Mouse (Mus musculus) limb, embryonic 15.5 days (tissue): Measurements from ENCODE around the gene Ntsr1. TPM values are rescaled to one million over a fixed set of nuclear protein-coding genes. Genes with fewer than 3 reads are reported as not detected.

Experiments
- ATAC-seq: fragments of 200-750 bp; cut with Nextera tagmentation; 2 replicates; pipeline ENCODE4 v1.8.0; 2017; ENCODE audit warnings: low read depth, moderate TSS enrichment; ENCODE audit not compliant: insufficient number of reproducible peaks, low FRiP score, low TSS enrichment
- H3K27ac ChIP-seq: fragments of 300-500 bp; sonication (generic); 2 replicates; pipeline ENCODE4 v1.5.1; 2015; ENCODE audit warnings: moderate library complexity, mild to moderate bottlenecking, inconsistent platforms
- H3K27me3 ChIP-seq: fragments of 300-500 bp; sonication (generic); 2 replicates; pipeline ENCODE4 v1.6.1; 2015; ENCODE audit warnings: inconsistent platforms
- H3K36me3 ChIP-seq: fragments of 300-500 bp; sonication (generic); 2 replicates; pipeline ENCODE4 v1.6.1; 2015; ENCODE audit warnings: inconsistent platforms
- H3K4me1 ChIP-seq: fragments of 300-500 bp; sonication (generic); 2 replicates; pipeline ENCODE4 v1.6.1; 2015; ENCODE audit warnings: inconsistent platforms
- H3K4me2 ChIP-seq: fragments of 300-500 bp; sonication (generic); 2 replicates; pipeline ENCODE4 v1.6.1; 2015; ENCODE audit warnings: mild to moderate bottlenecking, inconsistent platforms
- H3K4me3 ChIP-seq: fragments of 300-500 bp; sonication (generic); 2 replicates; pipeline ENCODE4 v1.5.1; 2015; ENCODE audit warnings: mild to moderate bottlenecking, inconsistent platforms
- H3K9ac ChIP-seq: fragments of 300-500 bp; sonication (generic); 2 replicates; pipeline ENCODE4 v1.6.1; 2015; ENCODE audit warnings: inconsistent platforms
- H3K9me3 ChIP-seq: fragments of 300-500 bp; sonication (generic); 2 replicates; pipeline ENCODE4 v1.6.1; 2016; ENCODE audit warnings: inconsistent platforms
- WGBS: fragments of 180-500 bp; shearing (Covaris S2); methylation state at CpG from one replicate; pipeline ENCODE4 v1.1.7; 2015; 5-methylcytosine and 5-hydroxymethylcytosine counted together
- polyA plus RNA-seq: library from polyadenylated mRNA; unstranded; fragments of >200 nt; fragmentation: Nextera tagmentation; extraction: Ambion mirVana; gene quantifications from 2 replicates; pipeline ENCODE4 v1.2.1, GENCODE M21; 2015

Ntsr1 gene
- polyA plus RNA-seq = 0.32 and 0.43 TPM in 2 replicates

DNA sequence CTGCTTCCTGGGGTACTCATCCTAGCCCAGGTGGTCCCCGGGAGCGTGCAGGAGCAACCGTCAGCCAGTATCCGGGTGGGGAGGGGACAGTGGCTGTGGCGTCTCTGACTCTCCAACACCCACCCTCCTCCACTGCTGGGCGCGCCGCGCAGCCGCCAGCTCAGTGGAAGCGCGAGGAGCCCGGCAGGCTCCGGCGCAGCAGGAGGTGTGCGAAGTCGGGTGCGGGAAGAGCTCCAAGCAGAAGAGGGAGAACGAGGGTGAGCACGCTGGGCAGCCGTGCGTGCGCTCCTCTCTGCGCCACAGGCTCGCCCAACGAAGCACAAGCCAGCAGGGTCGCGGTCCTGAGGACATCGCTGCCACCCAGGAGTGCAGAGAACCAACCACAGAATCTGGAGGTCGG is at the start of gene Ntsr1:
TSS of gene Ntsr1 (plus strand) at position 236 of the 400 bp plus-strand sequence.
- peaks cover 52% of the 10 kb centered on the region for H3K27me3 ChIP-seq
- H3K4me3 ChIP-seq = peak within 1 kb of the TSS; percentile 35
- ATAC-seq = no peak
- H3K36me3 ChIP-seq = no peaks in the 10 kb centered on the region
- H3K27ac ChIP-seq = no peak within 1 kb of the TSS
- peak within 1 kb of the TSS; percentile 67 for H3K4me2 ChIP-seq
- H3K9ac ChIP-seq = no peak within 1 kb of the TSS
- WGBS = 1% methylated on average over 30 of the region's 30 CpGs
- peaks cover 28% of the 10 kb centered on the region for H3K4me1 ChIP-seq
- no peaks in the 10 kb centered on the region for H3K9me3 ChIP-seq

DNA sequence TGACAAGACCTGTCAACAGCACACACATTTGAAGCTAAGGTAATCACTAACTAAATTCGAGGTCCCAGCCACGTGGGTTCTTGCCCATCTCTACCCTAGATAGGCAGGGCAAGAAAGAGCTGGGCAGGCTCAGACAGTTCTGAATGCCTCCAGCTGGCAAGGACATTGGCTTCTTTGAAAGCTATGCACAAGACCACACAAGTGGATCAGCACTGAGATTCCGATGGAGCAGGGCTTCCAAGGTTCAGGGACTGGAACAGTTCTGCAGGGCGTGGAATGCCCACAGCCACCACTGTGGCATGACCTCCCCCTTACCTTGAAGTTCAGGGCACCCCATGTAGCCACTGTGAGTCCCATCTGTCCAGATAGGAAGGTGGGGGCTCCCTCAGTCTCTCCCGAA is 49.2 kb upstream of the Ntsr1 start:
- no peak overlapping the region for H3K4me3 ChIP-seq
- 68% methylated on average over 5 of the region's 5 CpGs for WGBS
- no peak overlapping the region for H3K9ac ChIP-seq
- no peaks in the 10 kb centered on the region for H3K36me3 ChIP-seq
- H3K9me3 ChIP-seq = no peaks in the 10 kb centered on the region
- no peak overlapping the region for H3K4me2 ChIP-seq
- H3K27me3 ChIP-seq = peaks cover 7% of the 10 kb centered on the region
- no peak for ATAC-seq
- H3K27ac ChIP-seq = no peak overlapping the region
- H3K4me1 ChIP-seq = peaks cover 2% of the 10 kb centered on the region; the same call in 1 of the 2 replicates

DNA sequence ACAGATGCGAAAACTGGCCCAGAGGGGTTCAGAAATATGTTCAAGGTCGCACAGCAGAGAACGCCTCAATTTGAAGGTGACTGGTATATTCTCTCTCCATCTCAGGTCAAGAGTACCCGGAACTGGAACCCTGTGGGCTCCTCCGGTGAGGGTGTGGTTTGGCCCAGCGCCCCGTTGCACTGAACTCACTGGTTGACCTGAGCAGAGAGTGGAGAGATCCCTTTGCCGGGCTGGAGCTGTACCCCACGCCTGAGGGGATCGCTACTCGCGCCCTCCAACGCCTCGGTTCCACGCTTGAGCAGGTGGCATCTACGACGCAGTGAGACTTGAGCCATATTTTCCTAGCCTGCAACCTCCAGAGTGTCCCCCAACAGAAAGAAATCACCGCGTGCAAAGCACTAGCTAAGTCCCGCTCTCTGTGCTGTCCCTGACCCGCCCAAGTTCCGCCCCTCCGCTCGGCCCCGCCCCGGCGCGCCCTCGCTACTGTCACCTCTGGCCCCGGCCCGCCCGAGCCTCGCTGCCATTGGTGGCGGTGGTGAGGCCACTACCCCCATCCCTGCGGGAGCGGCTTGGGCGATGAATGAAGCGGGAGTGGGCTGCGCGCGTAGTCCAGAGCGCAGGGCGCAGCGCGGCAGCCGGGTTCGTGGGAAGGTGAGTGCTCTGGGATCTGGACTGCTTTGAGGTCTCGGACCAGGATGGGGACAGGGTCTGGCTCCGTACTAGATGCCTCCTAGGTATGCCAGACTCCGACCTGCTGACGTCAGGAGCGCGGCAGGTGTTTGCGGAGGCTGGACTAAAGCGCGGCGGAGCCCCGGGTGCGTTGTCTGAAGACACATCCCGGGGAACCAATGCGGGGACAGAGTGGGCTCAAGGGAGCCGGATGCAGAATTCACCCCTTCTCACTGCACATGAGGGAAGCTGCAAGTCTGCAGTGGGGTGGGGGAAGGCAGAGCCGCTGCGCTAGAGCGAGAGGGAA is 43.8 kb upstream of the Ntsr1 start, which contains the start of gene Slco4a1:
TSS of gene Slco4a1 (plus strand) at position 523 of the 976 bp plus-strand sequence.
- H3K9me3 ChIP-seq = no peaks in the 10 kb centered on the region
- 0 out of 2 replicates have a peak, but pooled peaks have one; percentile 53 for ATAC-seq
- H3K27me3 ChIP-seq = peaks cover 36% of the 10 kb centered on the region
- no peak within 1 kb of the TSS for H3K9ac ChIP-seq
- H3K27ac ChIP-seq = no peak within 1 kb of the TSS
- peaks cover 18% of the 10 kb centered on the region for H3K4me1 ChIP-seq
- no peaks in the 10 kb centered on the region for H3K36me3 ChIP-seq
- peak within 1 kb of the TSS; percentile 96 for H3K4me2 ChIP-seq
- WGBS = 1% methylated on average over 65 of the region's 65 CpGs
- H3K4me3 ChIP-seq = peak within 1 kb of the TSS; percentile 42

DNA sequence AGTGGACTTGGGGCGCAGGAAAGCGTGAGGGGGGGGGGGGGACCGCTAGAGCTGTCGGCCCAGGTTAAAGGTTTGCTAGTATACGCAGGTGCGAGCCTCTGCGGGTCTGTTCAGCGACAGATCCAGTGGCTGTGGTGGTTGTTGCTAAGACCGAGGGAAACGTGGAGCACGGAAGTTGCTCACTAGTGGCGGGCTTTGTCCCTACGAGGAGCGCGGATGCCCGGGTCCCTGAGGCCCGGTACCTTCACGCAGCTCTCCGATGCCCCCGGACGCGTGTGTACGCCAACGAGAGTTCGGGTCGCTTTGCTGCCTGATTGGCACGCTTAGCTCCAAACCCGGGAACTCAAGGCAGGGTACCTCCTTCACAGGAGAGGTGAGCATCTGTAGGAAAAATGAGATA is 43.1 kb upstream of the Ntsr1 start:
- ATAC-seq = no peak
- Histone ChIP-seq H3K36me3 (no peaks in the 10 kb centered on the region), H3K27me3 (peaks cover 36% of the 10 kb centered on the region), H3K4me2 (peak overlapping the region; percentile 96), H3K4me3 (peak overlapping the region; percentile 42), H3K4me1 (peaks cover 18% of the 10 kb centered on the region), H3K27ac (no peak overlapping the region), H3K9me3 (no peaks in the 10 kb centered on the region), H3K9ac (no peak overlapping the region)
- WGBS = 1% methylated on average over 28 of the region's 28 CpGs

DNA sequence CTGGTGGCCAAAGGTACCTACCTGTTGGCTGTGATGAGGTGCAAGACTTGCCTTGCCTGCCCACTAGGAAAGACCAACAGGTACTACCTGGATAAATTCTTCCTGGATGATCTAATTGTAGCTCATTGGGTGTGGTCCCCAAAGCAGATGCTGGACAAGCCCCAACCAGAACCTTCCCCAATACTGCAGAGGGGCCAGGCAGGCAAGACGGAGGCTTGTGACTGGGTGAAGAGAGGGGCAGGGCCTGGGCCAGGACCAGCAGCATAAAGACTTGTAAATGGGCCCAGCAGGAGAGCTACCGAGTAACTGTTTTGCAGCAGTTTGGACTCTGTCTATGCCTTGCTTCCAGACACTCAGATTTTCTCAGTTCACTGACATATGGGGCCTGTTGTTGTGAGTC is 42.1 kb upstream of the Ntsr1 start:
- Histone ChIP-seq H3K4me1 (peaks cover 18% of the 10 kb centered on the region), H3K9ac (no peak overlapping the region), H3K27me3 (peaks cover 36% of the 10 kb centered on the region), H3K27ac (no peak overlapping the region), H3K36me3 (no peaks in the 10 kb centered on the region), H3K4me2 (no peak overlapping the region), H3K9me3 (no peaks in the 10 kb centered on the region), H3K4me3 (no peak overlapping the region)
- no peak for ATAC-seq
- 29% methylated on average over 2 of the region's 2 CpGs for WGBS

DNA sequence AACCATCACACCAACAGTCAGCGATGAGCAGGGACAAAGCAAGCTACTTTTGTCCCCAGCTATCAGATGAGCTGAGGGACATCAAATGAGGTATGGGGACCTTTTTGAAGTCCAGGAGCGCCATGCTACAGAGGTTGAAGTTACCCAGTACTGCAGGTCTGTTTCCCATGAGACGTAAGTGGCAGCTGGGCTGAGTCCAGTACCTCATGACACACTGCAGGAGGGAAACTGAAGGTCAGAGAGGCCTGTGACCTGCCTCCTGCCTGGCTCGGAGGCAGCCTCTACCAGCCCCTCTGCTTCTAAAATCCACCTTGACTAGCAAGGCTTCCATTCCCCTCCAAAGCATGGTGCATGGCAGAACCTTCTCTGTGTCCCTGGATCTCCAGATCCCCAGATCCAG is 40.3 kb upstream of the Ntsr1 start:
- H3K4me2 ChIP-seq = no peak overlapping the region
- H3K27me3 ChIP-seq = peaks cover 35% of the 10 kb centered on the region
- H3K27ac ChIP-seq = no peak overlapping the region
- no peak for ATAC-seq
- no peak overlapping the region for H3K9ac ChIP-seq
- no peaks in the 10 kb centered on the region for H3K36me3 ChIP-seq
- 70% methylated on average over 4 of the region's 4 CpGs for WGBS
- H3K9me3 ChIP-seq = no peaks in the 10 kb centered on the region
- H3K4me3 ChIP-seq = no peak overlapping the region
- peaks cover 18% of the 10 kb centered on the region for H3K4me1 ChIP-seq

DNA sequence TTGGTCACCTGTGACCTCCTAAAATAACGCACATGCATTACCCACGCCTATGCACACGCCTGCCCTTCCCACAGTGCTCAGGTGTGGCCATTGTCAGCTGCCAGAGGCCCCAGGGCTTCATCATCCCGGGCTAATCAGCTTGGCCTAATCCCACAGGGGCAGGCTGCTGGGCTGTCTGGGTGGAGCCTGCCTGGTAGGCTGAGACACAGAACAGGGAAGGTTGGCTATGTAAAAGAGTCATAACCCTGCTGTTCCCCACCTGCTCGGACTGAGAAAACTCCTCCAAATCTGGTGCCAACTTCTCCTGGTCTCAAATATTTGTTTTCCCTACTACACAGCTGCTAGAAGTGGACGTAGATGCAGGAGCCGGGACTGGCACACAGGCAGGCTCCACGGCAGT is 39.0 kb upstream of the Ntsr1 start:
- Histone ChIP-seq H3K27ac (no peak overlapping the region), H3K27me3 (peaks cover 26% of the 10 kb centered on the region), H3K36me3 (no peaks in the 10 kb centered on the region), H3K4me2 (no peak overlapping the region), H3K4me1 (peaks cover 13% of the 10 kb centered on the region), H3K9me3 (no peaks in the 10 kb centered on the region), H3K9ac (no peak overlapping the region), H3K4me3 (no peak overlapping the region)
- no peak for ATAC-seq
- WGBS = 62% methylated on average over 8 of the region's 8 CpGs

DNA sequence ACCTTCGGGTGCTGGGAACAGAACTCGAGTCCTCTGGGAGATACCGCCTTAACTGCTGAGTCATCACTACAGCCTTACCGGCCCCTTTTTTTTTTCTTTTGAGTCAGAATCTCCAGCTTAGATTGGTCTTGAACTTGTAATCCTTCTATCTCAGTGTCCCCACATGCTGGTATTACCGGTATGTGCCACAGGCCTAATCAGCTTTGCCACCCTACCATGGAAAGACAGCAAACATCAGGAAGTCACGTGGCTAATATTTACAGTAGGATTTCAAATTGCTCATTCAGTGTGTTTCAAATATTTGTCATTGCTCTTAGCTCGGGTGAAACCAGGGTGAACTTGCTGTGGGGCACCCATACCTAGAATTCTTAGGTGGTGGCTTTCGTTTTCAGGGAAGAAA is 37.2 kb upstream of the Ntsr1 start:
- no peak overlapping the region for H3K9ac ChIP-seq
- H3K27me3 ChIP-seq = peaks cover 8% of the 10 kb centered on the region
- no peak overlapping the region for H3K27ac ChIP-seq
- no peak for ATAC-seq
- no peak overlapping the region for H3K4me2 ChIP-seq
- H3K9me3 ChIP-seq = no peaks in the 10 kb centered on the region
- 81% methylated on average over 8 of the region's 8 CpGs for WGBS
- H3K36me3 ChIP-seq = no peaks in the 10 kb centered on the region
- no peak overlapping the region for H3K4me3 ChIP-seq
- H3K4me1 ChIP-seq = no peaks in the 10 kb centered on the region

DNA sequence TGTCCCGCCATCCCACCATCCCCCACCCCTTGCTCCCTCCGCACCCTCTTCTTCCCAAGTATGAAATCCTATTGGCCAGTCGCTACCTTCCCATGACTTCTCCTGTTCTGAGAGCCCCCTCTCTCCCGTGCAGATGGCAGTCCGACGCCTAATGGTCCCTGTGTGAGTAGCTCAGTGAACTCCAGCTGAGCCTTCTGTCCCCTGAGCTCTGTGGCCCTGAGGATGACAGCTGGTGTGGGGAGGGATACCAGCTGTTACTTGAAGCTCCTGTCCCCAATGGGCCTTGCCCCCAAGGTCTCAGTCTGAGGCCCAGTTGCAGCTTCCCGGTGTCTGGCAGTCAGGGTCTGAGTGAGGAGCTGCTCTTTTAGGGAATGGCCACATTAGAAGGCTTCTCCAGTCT is 33.3 kb upstream of the Ntsr1 start:
- no peak for ATAC-seq
- WGBS = 70% methylated on average over 7 of the region's 7 CpGs
- no peaks in the 10 kb centered on the region for H3K36me3 ChIP-seq

DNA sequence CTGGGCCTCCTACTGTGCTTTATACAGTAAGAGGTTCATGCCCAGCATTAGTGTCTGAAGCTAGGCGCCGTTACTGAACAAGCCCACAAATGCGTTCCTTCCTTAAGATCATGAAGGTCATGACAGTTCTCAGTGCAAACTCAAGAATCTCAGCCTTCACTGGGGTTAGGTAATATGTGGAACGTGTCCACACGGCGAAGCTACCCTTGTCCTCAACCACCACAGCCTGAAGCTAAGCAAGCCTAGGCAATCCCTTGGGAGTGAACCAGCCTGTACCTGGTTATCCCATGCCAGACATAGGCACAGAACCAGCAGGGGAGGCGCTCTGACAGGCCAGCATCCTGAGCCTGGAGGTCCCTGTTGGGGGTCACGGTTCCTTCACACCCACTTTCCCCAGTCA is 30.9 kb upstream of the Ntsr1 start:
- Histone ChIP-seq H3K9me3 (no peaks in the 10 kb centered on the region), H3K36me3 (no peaks in the 10 kb centered on the region), H3K27ac (no peak overlapping the region), H3K9ac (no peak overlapping the region), H3K4me1 (peaks cover 8% of the 10 kb centered on the region; the same call in 1 of the 2 replicates), H3K27me3 (no peaks in the 10 kb centered on the region), H3K4me2 (no peak overlapping the region), H3K4me3 (no peak overlapping the region)
- WGBS = 86% methylated on average over 8 of the region's 8 CpGs
- no peak for ATAC-seq

More for the DNA sequence above, 33.3 kb upstream of the Ntsr1 start:
- no peaks in the 10 kb centered on the region for H3K27me3 ChIP-seq
- no peak overlapping the region for H3K4me2 ChIP-seq
- H3K4me1 ChIP-seq = no peaks in the 10 kb centered on the region
- no peak overlapping the region for H3K4me3 ChIP-seq
- H3K9me3 ChIP-seq = no peaks in the 10 kb centered on the region
- H3K9ac ChIP-seq = no peak overlapping the region
- no peak overlapping the region for H3K27ac ChIP-seq

DNA sequence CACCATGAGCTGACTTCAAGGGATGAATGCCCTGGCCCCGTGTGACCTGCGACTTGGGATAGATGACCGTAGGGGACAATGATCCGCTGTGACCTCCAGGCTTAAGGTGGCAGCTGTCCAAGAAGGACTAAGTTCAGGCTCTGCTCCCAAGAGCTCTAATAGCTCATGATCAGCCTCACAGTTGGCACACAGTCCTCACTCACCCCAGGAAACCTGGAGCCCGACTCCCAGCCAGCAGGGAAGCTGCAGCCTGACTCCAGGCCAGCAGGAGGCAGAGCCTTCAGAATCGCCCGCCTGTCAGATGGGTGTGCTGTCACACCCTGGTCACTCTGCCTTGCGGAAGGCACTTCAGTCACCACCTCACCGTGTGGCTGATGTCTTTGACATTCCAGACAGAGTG is 30.0 kb upstream of the Ntsr1 start:
- 64% methylated on average over 9 of the region's 9 CpGs for WGBS
- Histone ChIP-seq H3K4me1 (peaks cover 8% of the 10 kb centered on the region; the same call in 1 of the 2 replicates), H3K4me3 (no peak overlapping the region), H3K9ac (no peak overlapping the region), H3K27ac (no peak overlapping the region), H3K27me3 (no peaks in the 10 kb centered on the region), H3K36me3 (no peaks in the 10 kb centered on the region), H3K4me2 (no peak overlapping the region), H3K9me3 (no peaks in the 10 kb centered on the region)
- no peak for ATAC-seq
